Mouse (Mus musculus) ES-E14 (cell line): ENCODE data around the gene Hormad2. TPM values are rescaled to one million over a fixed set of nuclear protein-coding genes. Genes with fewer than 3 reads are reported as not detected.
A peak's percentile ranks its signal among the peaks of the same experiment; 100 is the strongest.

Source experiments
- DNase-seq: peaks from one replicate; pipeline ENCODE4 v3.0.0-alpha.2; 2013; ENCODE audit warnings: low read depth, low spot score
- H3K27ac ChIP-seq: 2 replicates; pipeline ENCODE4 v1.5.1; 2012; ENCODE audit warnings: low read depth, mild to moderate bottlenecking, low read length, moderate library complexity, mixed read lengths; ENCODE audit not compliant: poor library complexity, insufficient read depth, severe bottlenecking
- H3K36me3 ChIP-seq: 2 replicates; pipeline ENCODE4 v1.6.1; 2012; ENCODE audit warnings: mild to moderate bottlenecking, low read length, moderate library complexity, mixed read lengths; ENCODE audit not compliant: control insufficient read depth, poor library complexity, insufficient read depth, severe bottlenecking
- H3K4me1 ChIP-seq, 2 experiments: fragments of 150-350 bp in 1 of 2; sonication (generic) in 1 of 2; 2 replicates each; pipeline ENCODE4 v1.6.1; 2012; ENCODE audit warnings: low read length in 2 of 2, mild to moderate bottlenecking in 1 of 2, mixed read lengths in 1 of 2; ENCODE audit not compliant: control insufficient read depth in 2 of 2, insufficient read depth in 2 of 2, poor library complexity in 1 of 2
- H3K4me3 ChIP-seq, 2 experiments: fragments of 150-350 bp in 1 of 2; sonication (generic) in 1 of 2; 2 replicates each; pipeline ENCODE4 v1.5.1; 2012; ENCODE audit warnings: low read length in 2 of 2, low read depth in 1 of 2, mild to moderate bottlenecking in 1 of 2, mixed read lengths in 1 of 2; ENCODE audit not compliant: insufficient read depth in 1 of 2, poor library complexity in 1 of 2, severe bottlenecking in 1 of 2
- H3K9ac ChIP-seq: 2 replicates; pipeline ENCODE4 v1.6.1; 2012; ENCODE audit warnings: low read depth, mild to moderate bottlenecking, low read length, mixed read lengths; ENCODE audit not compliant: poor library complexity, insufficient read depth, severe bottlenecking
- H3K9me3 ChIP-seq: fragments of 150-350 bp; sonication (generic); 2 replicates; pipeline ENCODE4 v1.6.1; 2012; ENCODE audit warnings: low read depth, mild to moderate bottlenecking, low read length; ENCODE audit not compliant: control insufficient read depth, insufficient read depth
- CHD2 ChIP-seq: IDR thresholded peaks from 2 replicates; pipeline ENCODE4 v1.6.1; 2014; ENCODE audit warnings: mild to moderate bottlenecking, low read depth, low read length, inconsistent platforms
- HCFC1 ChIP-seq: IDR thresholded peaks from 2 replicates; pipeline ENCODE4 v1.6.1; 2012; ENCODE audit warnings: low read length, inconsistent platforms, borderline replicate concordance; ENCODE audit not compliant: insufficient read depth
- MAFK ChIP-seq: IDR thresholded peaks from 2 replicates; pipeline ENCODE4 v1.6.1; 2014; ENCODE audit warnings: mild to moderate bottlenecking, low read depth, low read length, inconsistent platforms; ENCODE audit not compliant: insufficient read depth
- ZC3H11A ChIP-seq: IDR thresholded peaks from 2 replicates; pipeline ENCODE4 v1.6.1; 2012; ENCODE audit warnings: low read depth, mild to moderate bottlenecking, inconsistent platforms, low read length, borderline replicate concordance
- ZNF384 ChIP-seq: IDR thresholded peaks from 2 replicates; pipeline ENCODE4 v1.6.1; 2012; ENCODE audit warnings: low read depth, low read length, inconsistent platforms
- in situ Hi-C, 2 experiments: fragments of 600-800 bp; cut with MboI; formaldehyde crosslinking; loops; one replicate each; pipeline ENCODE4 v1.15.1; 2025; ENCODE audit warnings: low sequenced_read_pairs in 2 of 2, inconsistent platforms in 1 of 2; ENCODE audit not compliant: unreplicated experiment in 2 of 2
- total RNA-seq: library from RNA; depleted of rRNA; stranded (reverse); fragments of 300-350 nt; gene quantifications from 2 replicates; pipeline ENCODE4 v1.2.3, GENCODE M21; 2012

The Hormad2 gene
- total RNA-seq, 1 experiment, result 11.6 TPM

- TF ChIP-seq CHD2 (no peak), MAFK (no peak)
- Histone ChIP-seq H3K36me3 (no peaks in the 10 kb centered on the region), H3K4me3 (peak overlapping the region in 1 of 2 experiments; percentile 20; a peak in 1 of 4 replicates), H3K4me1 (peaks cover 0 to 5% of the 10 kb centered on the region in 2 experiments; a peak in 1 of 4 replicates), H3K9ac (no peak overlapping the region), H3K9me3 (no peaks in the 10 kb centered on the region), H3K27ac (no peak overlapping the region)
- in situ Hi-C loops, result no loop called here
- no peak for DNase-seq
Measured at GRCm38 (mm10) chr11:4452467-4453184, 11.7 kb upstream of the Hormad2 start.

GRCm38 (mm10) chr11:4451116-4451515 lies 10.2 kb upstream of the Hormad2 start:
- peak; percentile 71 for DNase-seq
- Histone ChIP-seq H3K27ac (no peak overlapping the region), H3K36me3 (no peaks in the 10 kb centered on the region), H3K4me1 (peaks cover 0 to 5% of the 10 kb centered on the region in 2 experiments; a peak in 1 of 4 replicates), H3K4me3 (no peak overlapping the region), H3K9me3 (no peaks in the 10 kb centered on the region), H3K9ac (no peak overlapping the region)
- in situ Hi-C loops, result no loop called here
- TF ChIP-seq ZC3H11A, result peak; percentile 40
- no peak for TF ChIP-seq HCFC1

DNA sequence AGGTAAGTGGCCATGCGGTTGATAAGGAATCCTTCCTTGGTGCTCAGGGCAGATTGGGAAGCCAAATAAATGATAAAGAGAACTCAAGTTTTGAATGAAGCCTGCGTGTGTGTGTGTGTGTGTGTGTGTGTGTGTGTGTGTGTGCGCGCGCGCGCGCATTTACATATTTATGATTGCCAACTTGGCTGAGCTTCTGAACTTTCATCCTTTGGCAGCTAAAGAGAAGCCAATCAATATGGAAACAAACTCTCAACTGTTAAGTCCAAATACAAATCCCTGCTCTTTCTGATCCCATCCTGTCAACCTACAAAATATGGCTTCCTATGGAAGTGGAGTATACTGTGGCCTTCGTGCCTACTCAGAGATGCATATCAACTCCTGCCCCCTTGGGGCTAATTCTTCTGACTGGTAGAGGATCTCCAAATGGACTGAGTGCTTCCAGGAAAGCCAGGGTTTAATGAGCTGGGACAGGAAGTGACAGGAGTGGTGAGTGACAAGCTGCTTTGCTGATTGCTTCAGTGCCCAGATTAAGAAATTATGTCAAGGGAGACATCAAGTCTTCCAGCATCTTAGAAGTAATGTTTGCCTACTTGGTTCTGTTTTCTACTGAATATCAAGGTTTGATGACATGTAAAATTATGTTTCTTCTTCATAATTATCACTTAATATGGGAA lies 5.4 kb upstream of the Hormad2 start:
- H3K4me3 ChIP-seq, result no peak overlapping the region
- no peaks in the 10 kb centered on the region for H3K9me3 ChIP-seq
- no peak for DNase-seq
- H3K4me1 ChIP-seq, result no peaks in the 10 kb centered on the region; a peak in 1 of 4 replicates
- no peak overlapping the region for H3K9ac ChIP-seq
- H3K36me3 ChIP-seq, result no peaks in the 10 kb centered on the region
- H3K27ac ChIP-seq, result no peak overlapping the region
- TF ChIP-seq ZNF384, result no peak
- in situ Hi-C loops, result no loop called here

GRCm38 (mm10) chr11:4442280-4442679 lies 1.4 kb upstream of the Hormad2 start:
- TF ChIP-seq ZC3H11A (no peak), CHD2 (no peak), ZNF384 (no peak), MAFK (no peak), HCFC1 (no peak)
- no peak overlapping the region for H3K27ac ChIP-seq
- H3K9me3 ChIP-seq, result no peaks in the 10 kb centered on the region
- no peak for DNase-seq
- in situ Hi-C loops, result no loop called here
- no peaks in the 10 kb centered on the region for H3K36me3 ChIP-seq
- peaks cover 2 to 3% of the 10 kb centered on the region in 2 experiments; a peak in 2 of 4 replicates for H3K4me1 ChIP-seq
- H3K4me3 ChIP-seq, result no peak overlapping the region
- no peak overlapping the region for H3K9ac ChIP-seq

DNA sequence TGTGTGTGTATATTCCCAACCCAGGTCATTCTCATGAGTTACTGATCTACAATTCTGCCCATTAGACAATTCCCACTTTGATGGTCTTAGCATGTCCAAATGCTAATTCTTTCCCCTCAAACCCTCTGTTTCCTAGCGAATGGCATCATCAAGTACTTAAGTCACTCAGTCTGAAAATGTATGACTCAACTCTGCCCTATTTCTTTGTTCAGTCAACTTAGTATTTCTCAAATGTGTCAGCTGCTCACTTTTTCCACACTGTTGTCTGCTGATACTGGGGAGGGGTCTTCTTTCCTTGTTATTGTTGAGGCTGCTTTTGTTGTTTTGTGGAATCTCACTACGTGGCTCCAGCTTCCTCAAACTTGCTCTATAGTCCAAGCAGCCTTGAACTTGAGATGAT lies 2.7 kb downstream of the Hormad2 start:
- Histone ChIP-seq H3K4me3 (no peak overlapping the region), H3K27ac (no peak overlapping the region), H3K9ac (no peak overlapping the region), H3K9me3 (no peaks in the 10 kb centered on the region), H3K4me1 (peaks cover 2 to 3% of the 10 kb centered on the region in 2 experiments; a peak in 3 of 4 replicates), H3K36me3 (no peaks in the 10 kb centered on the region)
- in situ Hi-C loops, result no loop called here
- no peak for DNase-seq
- no peak for TF ChIP-seq MAFK
- TF ChIP-seq CHD2, result no peak
- no peak for TF ChIP-seq ZC3H11A
- TF ChIP-seq ZNF384, result no peak
- TF ChIP-seq HCFC1, result no peak
